Mouse (Mus musculus) liver, embryonic 13.5 days (tissue): ENCODE data around the gene Tirap. TPM values are rescaled to one million over a fixed set of nuclear protein-coding genes. Genes with fewer than 3 reads are reported as not detected.
A peak's percentile ranks its signal among the peaks of the same experiment; 100 is the strongest.
"Not testable (repeated sequence)": the region's sequence is repeated elsewhere in the genome, so short reads cannot be mapped to it uniquely, and the experiment has no call there.

Source experiments
- ATAC-seq: fragments of 200-750 bp; cut with Nextera tagmentation; 2 replicates; pipeline ENCODE4 v1.8.0; 2017; ENCODE audit warnings: low read depth, mild to moderate bottlenecking, moderate number of reproducible peaks, moderate library complexity
- DNase-seq: peaks from one replicate; pipeline ENCODE4 v3.0.0; 2022
- H3K27ac ChIP-seq: fragments of 300-500 bp; sonication (generic); 2 replicates; pipeline ENCODE4 v1.5.1; 2015; ENCODE audit warnings: moderate library complexity, mild to moderate bottlenecking, inconsistent platforms
- H3K27me3 ChIP-seq: fragments of 300-500 bp; sonication (generic); 2 replicates; pipeline ENCODE4 v1.6.1; 2015; ENCODE audit warnings: mild to moderate bottlenecking, inconsistent platforms
- H3K36me3 ChIP-seq: fragments of 300-500 bp; sonication (generic); 2 replicates; pipeline ENCODE4 v1.6.1; 2015; ENCODE audit warnings: mild to moderate bottlenecking, inconsistent platforms
- H3K4me1 ChIP-seq: fragments of 300-500 bp; sonication (generic); replicated peaks from 2 replicates; pipeline ENCODE4 v1.6.1; 2015; ENCODE audit warnings: inconsistent platforms
- H3K4me2 ChIP-seq: fragments of 300-500 bp; sonication (generic); 2 replicates; pipeline ENCODE4 v1.6.1; 2015; ENCODE audit warnings: inconsistent platforms, mild to moderate bottlenecking, moderate library complexity
- H3K4me3 ChIP-seq: fragments of 300-500 bp; sonication (generic); replicated peaks from 2 replicates; pipeline ENCODE4 v1.5.1; 2015; ENCODE audit warnings: mild to moderate bottlenecking, inconsistent platforms
- H3K9ac ChIP-seq: fragments of 300-500 bp; sonication (generic); 2 replicates; pipeline ENCODE4 v1.6.1; 2015; ENCODE audit warnings: mild to moderate bottlenecking, inconsistent platforms
- H3K9me3 ChIP-seq: fragments of 300-500 bp; sonication (generic); replicated peaks from 2 replicates; pipeline ENCODE4 v1.6.1; 2016; ENCODE audit warnings: inconsistent platforms
- WGBS: fragments of 180-500 bp; shearing (Covaris S2); methylation state at CpG from one replicate; pipeline ENCODE4 v1.1.7; 2015; ENCODE audit not compliant: insufficient replicate concordance; 5-methylcytosine and 5-hydroxymethylcytosine counted together
- polyA plus RNA-seq: library from polyadenylated mRNA; unstranded; fragments of >200 nt; fragmentation: Nextera tagmentation; extraction: Ambion mirVana; gene quantifications from 2 replicates; pipeline ENCODE4 v1.2.1, GENCODE M21; 2015

The Tirap gene
- polyA plus RNA-seq, 1 experiment from 2014 or later = 5.8 TPM

DNA sequence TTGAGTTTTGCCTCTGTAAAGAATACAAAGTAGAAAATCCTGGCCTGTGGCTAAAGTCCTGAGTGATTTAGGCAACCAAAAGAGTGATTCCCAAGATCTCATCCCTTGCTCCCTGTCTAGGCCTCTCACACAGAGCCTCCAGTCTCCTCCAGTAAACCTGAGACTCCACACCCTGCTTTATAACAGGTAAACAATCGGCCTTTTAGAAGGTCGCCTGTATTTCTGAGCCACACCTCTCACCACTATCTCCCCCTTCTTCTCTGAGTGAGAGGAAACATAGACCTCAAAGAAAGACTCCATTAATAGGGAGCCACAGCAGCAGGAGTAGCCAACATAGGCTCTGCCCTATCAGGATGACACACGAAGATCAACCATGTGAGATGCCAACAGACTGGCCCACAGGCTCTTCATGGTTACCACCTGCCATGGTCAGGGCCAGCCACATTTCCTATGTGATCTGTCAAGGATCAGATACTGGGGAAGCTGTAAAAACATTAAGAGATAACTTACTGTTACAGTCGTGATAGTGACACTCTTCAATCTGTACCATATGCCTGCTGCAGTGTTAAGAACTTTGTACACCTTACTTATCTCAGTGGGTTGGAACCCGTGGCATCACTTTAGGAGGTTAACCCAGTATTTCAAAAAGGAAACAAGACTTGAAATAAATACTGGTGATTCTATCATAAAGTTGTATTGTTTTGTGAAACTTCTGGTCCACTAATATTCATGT lies 35.8 kb downstream of the Tirap start:
- Histone ChIP-seq H3K4me2 (no peak overlapping the region), H3K27me3 (no peaks in the 10 kb centered on the region), H3K4me3 (no peak overlapping the region), H3K27ac (no peak overlapping the region; the same call in 1 of the 2 replicates), H3K9me3 (no peaks in the 10 kb centered on the region), H3K9ac (no peak overlapping the region), H3K36me3 (peaks cover 29% of the 10 kb centered on the region), H3K4me1 (peaks cover 12% of the 10 kb centered on the region; the same call in 1 of the 2 replicates)
- no peak for ATAC-seq
- DNase-seq = no peak
- WGBS = 45% methylated on average over 5 of the region's 5 CpGs

- peaks cover 12% of the 10 kb centered on the region; the same call in 1 of the 2 replicates for H3K4me1 ChIP-seq
- no peaks in the 10 kb centered on the region for H3K9me3 ChIP-seq
- no peak overlapping the region for H3K4me3 ChIP-seq
- DNase-seq (no peak), ATAC-seq (no peak)
- no peaks in the 10 kb centered on the region for H3K27me3 ChIP-seq
- peaks cover 20% of the 10 kb centered on the region for H3K36me3 ChIP-seq
- H3K4me2 ChIP-seq = no peak overlapping the region
- WGBS = 80% methylated on average over 11 of the region's 11 CpGs
- H3K9ac ChIP-seq = no peak overlapping the region
- no peak overlapping the region for H3K27ac ChIP-seq
Observed at GRCm38 (mm10) chr9:35163011-35163690, 36.9 kb downstream of the Tirap start.

- H3K4me3 ChIP-seq = no peak overlapping the region
- peaks cover 23% of the 10 kb centered on the region for H3K36me3 ChIP-seq
- H3K27ac ChIP-seq = 0 out of 2 replicates have a peak overlapping the region, but pooled peaks have one; percentile 25
- H3K4me2 ChIP-seq = no peak overlapping the region
- no peaks in the 10 kb centered on the region for H3K27me3 ChIP-seq
- 83% methylated on average over 7 of the region's 7 CpGs for WGBS
- DNase-seq (no peak), ATAC-seq (no peak)
- peaks cover 6% of the 10 kb centered on the region; the same call in 1 of the 2 replicates for H3K4me1 ChIP-seq
- no peak overlapping the region for H3K9ac ChIP-seq
- H3K9me3 ChIP-seq = no peaks in the 10 kb centered on the region
Observed at GRCm38 (mm10) chr9:35161721-35162120, 38.4 kb downstream of the Tirap start.

DNA sequence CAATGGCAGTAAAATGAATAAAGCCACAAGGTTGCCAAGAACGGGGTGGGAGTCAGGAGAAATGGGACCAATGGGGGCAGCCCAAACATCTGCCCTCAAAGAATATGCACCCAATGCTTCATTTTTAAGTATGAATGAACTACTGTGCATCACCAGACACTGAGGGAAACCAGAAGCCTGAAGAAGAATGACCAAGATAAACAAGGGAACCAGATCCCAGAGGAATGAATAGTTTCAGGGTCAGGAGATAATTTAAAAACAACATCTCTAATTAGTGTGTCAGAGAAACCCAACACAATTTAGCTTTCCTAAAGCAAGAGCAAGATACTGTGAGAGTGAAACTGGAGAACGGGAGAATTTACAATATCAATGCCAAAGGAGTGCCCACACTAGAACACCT lies 39.4 kb downstream of the Tirap start:
- Histone ChIP-seq H3K9ac (no peak overlapping the region), H3K4me3 (no peak overlapping the region), H3K27me3 (no peaks in the 10 kb centered on the region), H3K36me3 (peaks cover 29% of the 10 kb centered on the region), H3K27ac (no peak overlapping the region), H3K4me2 (no peak overlapping the region), H3K4me1 (peaks cover 6% of the 10 kb centered on the region; the same call in 1 of the 2 replicates), H3K9me3 (no peaks in the 10 kb centered on the region)
- no peak for DNase-seq
- 73% methylated on average over 2 of the region's 2 CpGs for WGBS
- ATAC-seq = no peak

DNA sequence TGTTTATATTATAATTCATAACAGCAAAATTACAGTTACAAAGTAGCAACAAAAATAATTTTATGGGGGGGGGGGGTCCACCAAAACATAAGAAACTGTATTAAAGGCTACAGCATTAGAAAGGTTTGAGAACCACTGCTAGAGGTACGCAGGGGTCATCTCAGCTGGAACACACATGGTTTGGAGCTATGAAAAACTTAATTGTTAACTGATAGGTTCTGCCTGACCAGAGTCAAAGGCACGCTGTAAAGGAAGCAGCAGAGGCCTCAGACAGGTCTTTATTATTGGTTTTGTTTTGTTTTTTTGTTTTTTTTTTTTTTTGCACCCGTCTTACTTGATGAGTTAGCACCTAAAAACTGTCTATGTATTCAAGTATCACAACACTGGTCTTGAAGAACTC lies 41.6 kb downstream of the Tirap start:
- H3K4me3 ChIP-seq = no peak overlapping the region
- H3K27ac ChIP-seq = no peak overlapping the region
- H3K4me2 ChIP-seq = no peak overlapping the region
- H3K9me3 ChIP-seq = no peaks in the 10 kb centered on the region
- DNase-seq (no peak), ATAC-seq (no peak)
- no peaks in the 10 kb centered on the region for H3K27me3 ChIP-seq
- peaks cover 16% of the 10 kb centered on the region for H3K36me3 ChIP-seq
- WGBS = 79% methylated on average over 3 of the region's 3 CpGs
- H3K4me1 ChIP-seq = no peaks in the 10 kb centered on the region
- no peak overlapping the region for H3K9ac ChIP-seq

GRCm38 (mm10) chr9:35156862-35157261 lies 43.2 kb downstream of the Tirap start:
- no peak overlapping the region for H3K9ac ChIP-seq
- no peak overlapping the region for H3K4me3 ChIP-seq
- no peak overlapping the region for H3K4me2 ChIP-seq
- H3K4me1 ChIP-seq = no peaks in the 10 kb centered on the region
- no peaks in the 10 kb centered on the region for H3K27me3 ChIP-seq
- 81% methylated on average over 4 of the region's 4 CpGs for WGBS
- no peaks in the 10 kb centered on the region for H3K9me3 ChIP-seq
- peaks cover 12% of the 10 kb centered on the region; the same call in 1 of the 2 replicates for H3K36me3 ChIP-seq
- no peak overlapping the region for H3K27ac ChIP-seq
- DNase-seq = no peak
- ATAC-seq = no peak

- 87% methylated on average over 5 of the region's 5 CpGs for WGBS
- no peak overlapping the region; the same call in 1 of the 2 replicates for H3K27ac ChIP-seq
- H3K4me2 ChIP-seq = no peak overlapping the region
- no peak for DNase-seq
- no peaks in the 10 kb centered on the region for H3K9me3 ChIP-seq
- no peaks in the 10 kb centered on the region for H3K4me1 ChIP-seq
- H3K4me3 ChIP-seq = no peak overlapping the region
- H3K36me3 ChIP-seq = peaks cover 12% of the 10 kb centered on the region; the same call in 1 of the 2 replicates
- no peaks in the 10 kb centered on the region for H3K27me3 ChIP-seq
- H3K9ac ChIP-seq = no peak overlapping the region
- ATAC-seq = no peak
Observed at GRCm38 (mm10) chr9:35156002-35156710, 43.9 kb downstream of the Tirap start.

DNA sequence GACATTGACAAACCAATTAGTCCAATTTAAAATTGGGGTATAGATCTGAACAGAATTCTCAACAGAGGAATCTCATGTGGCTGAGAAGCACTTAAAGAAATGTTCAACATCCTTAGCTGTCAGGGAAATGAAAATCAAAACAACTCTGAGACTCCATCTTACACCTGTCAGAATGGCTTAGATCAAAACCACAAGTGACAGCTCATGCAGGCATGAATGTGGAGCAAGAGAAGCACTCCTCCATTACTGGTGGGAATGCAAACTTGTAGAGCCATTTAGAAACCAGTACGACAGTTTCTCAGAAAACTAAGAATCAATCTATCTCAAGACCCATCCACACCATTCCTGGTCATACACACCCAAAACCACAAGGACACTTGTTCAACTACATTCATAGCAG lies 47.2 kb downstream of the Tirap start:
- Histone ChIP-seq H3K9ac (no peak overlapping the region), H3K27me3 (no peaks in the 10 kb centered on the region), H3K9me3 (no peaks in the 10 kb centered on the region), H3K4me2 (no peak overlapping the region), H3K4me3 (no peak overlapping the region), H3K27ac (no peak overlapping the region), H3K36me3 (peaks cover 12% of the 10 kb centered on the region; the same call in 1 of the 2 replicates), H3K4me1 (0 out of 2 replicates have a peak, but pooled peaks cover 2% of the 10 kb centered on the region)
- WGBS = 54% methylated on average over 1 of the region's 1 CpGs
- no peak for ATAC-seq
- no peak for DNase-seq

DNA sequence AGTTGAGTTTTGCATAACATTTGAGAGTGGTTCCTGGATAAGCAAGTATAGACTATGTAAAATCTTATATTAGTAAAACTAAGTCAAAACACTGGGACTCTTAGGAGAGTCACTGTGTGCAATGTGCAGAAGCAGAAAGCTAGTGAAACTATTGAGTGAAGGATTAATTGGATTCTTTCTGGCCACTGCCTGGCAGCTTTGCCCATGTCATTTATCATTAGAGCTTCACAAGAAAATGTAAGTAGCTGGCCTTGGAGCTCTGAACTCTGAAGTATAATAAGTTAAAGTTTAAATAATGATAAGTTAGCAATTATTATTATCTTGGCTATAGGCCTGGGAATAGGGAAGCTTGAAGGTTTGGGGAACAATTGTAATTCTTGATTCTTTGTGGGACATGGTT lies 51.3 kb downstream of the Tirap start:
- not testable (repeated sequence) for H3K4me3 ChIP-seq, H3K9ac ChIP-seq, H3K27ac ChIP-seq, H3K36me3 ChIP-seq, H3K27me3 ChIP-seq, H3K4me2 ChIP-seq, H3K9me3 ChIP-seq, DNase-seq, ATAC-seq, H3K4me1 ChIP-seq

- H3K9ac ChIP-seq, H3K4me2 ChIP-seq, DNase-seq, H3K4me3 ChIP-seq, H3K9me3 ChIP-seq, H3K36me3 ChIP-seq, H3K27me3 ChIP-seq, H3K27ac ChIP-seq, ATAC-seq: not testable (repeated sequence)
- WGBS = 89% methylated on average over 14 of the region's 14 CpGs
- peaks cover 10% of the 10 kb centered on the region for H3K4me1 ChIP-seq
Observed at GRCm38 (mm10) chr9:35147261-35147660, 52.8 kb downstream of the Tirap start.

GRCm38 (mm10) chr9:35145829-35146228 lies 54.3 kb downstream of the Tirap start:
- Histone ChIP-seq H3K4me3 (no peak overlapping the region), H3K9me3 (no peaks in the 10 kb centered on the region), H3K4me1 (peaks cover 24% of the 10 kb centered on the region), H3K36me3 (0 out of 2 replicates have a peak, but pooled peaks cover 5% of the 10 kb centered on the region), H3K4me2 (no peak overlapping the region), H3K27me3 (no peaks in the 10 kb centered on the region), H3K9ac (no peak overlapping the region), H3K27ac (no peak overlapping the region)
- DNase-seq = no peak
- 62% methylated on average over 1 of the region's 1 CpGs for WGBS
- ATAC-seq = no peak
